Mouse (Mus musculus): ENCODE measurements around the gene Mccc2. TPM values are rescaled to one million over a fixed set of nuclear protein-coding genes. Genes with fewer than 3 reads are reported as not detected.

The Mccc2 gene
- total and polyA plus RNA-seq, 3 experiments, result 4.4 to 7.4 (median 6.8) TPM

GRCm38 (mm10) chr13:99954902-99955590, 60.4 kb downstream of the Mccc2 start:
- Histone ChIP-seq H3K27me3 (ENCODE audit: insufficient read depth, low read length) (0 out of 2 replicates have a peak, but pooled peaks cover 2% of the 10 kb centered on the region), H3K9me3 (replicated peaks) (no peaks in the 10 kb centered on the region), H3K4me1 (ENCODE audit: insufficient read depth, low read depth, low read length) (no peaks in the 10 kb centered on the region), H3K36me3 (replicated peaks) (no peaks in the 10 kb centered on the region), H3K4me3 (ENCODE audit: low read depth, low read length) (no peak overlapping the region)
- DNase-seq (ENCODE audit: low spot score), result no peak
- no peak for TF ChIP-seq GATA2 (IDR thresholded peaks at IDR 0.05; ENCODE audit: borderline replicate concordance, low read depth, low read length)
- ATAC-seq (ENCODE audit: extremely low read depth, insufficient number of reproducible peaks, low FRiP score, poor library complexity, severe bottlenecking), result no peak

DNA sequence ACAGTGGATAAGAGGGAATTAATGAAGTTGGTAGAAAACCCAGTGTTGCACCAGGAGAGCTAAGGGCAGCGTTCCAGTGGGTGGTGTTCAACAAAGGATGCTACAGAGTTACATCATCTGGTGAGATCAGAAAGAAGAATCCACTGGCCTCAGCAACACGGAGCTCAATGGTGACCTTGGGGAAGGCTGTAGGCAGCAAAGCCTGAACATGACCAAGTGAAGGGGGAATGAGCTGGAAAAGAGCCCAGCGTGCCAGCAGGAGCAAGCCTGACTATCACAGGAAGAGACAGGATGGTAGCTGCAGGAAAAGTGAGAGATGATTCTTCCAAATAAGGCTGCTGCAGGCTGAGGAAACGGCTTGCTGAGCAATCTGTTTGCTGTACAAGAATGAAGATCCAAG, 68.0 kb downstream of the Mccc2 start:
- Histone ChIP-seq H3K9me3 (replicated peaks) (peaks cover 7% of the 10 kb centered on the region; the same call in 1 of the 2 replicates), H3K27me3 (ENCODE audit: insufficient read depth, low read length) (no peaks in the 10 kb centered on the region), H3K4me1 (ENCODE audit: insufficient read depth, low read depth, low read length) (no peaks in the 10 kb centered on the region), H3K4me3 (ENCODE audit: low read depth, low read length) (no peak overlapping the region), H3K36me3 (replicated peaks) (no peaks in the 10 kb centered on the region)
- DNase-seq (ENCODE audit: low spot score) (no peak), ATAC-seq (ENCODE audit: extremely low read depth, insufficient number of reproducible peaks, low FRiP score, poor library complexity, severe bottlenecking) (no peak)
- no peak for TF ChIP-seq GATA1 (IDR thresholded peaks at IDR 0.05; ENCODE audit: borderline replicate concordance, low read length)
- no peak for TF ChIP-seq POLR2AphosphoS5 (IDR thresholded peaks at IDR 0.05; ENCODE audit: insufficient replicate concordance, low read depth, low read length)
- TF ChIP-seq CTCF (IDR thresholded peaks at IDR 0.05; ENCODE audit: low read depth, low read length), result no peak
- TF ChIP-seq GATA2 (IDR thresholded peaks at IDR 0.05; ENCODE audit: borderline replicate concordance, low read depth, low read length), result no peak
- TF ChIP-seq TAL1 (conservative IDR thresholded peaks at IDR 0.05; ENCODE audit: low read depth, low read length), result no peak

- H3K36me3 ChIP-seq (replicated peaks), result no peaks in the 10 kb centered on the region
- H3K27me3 ChIP-seq (ENCODE audit: insufficient read depth, low read length), result no peaks in the 10 kb centered on the region
- H3K4me3 ChIP-seq (ENCODE audit: low read depth, low read length), result no peak overlapping the region
- ATAC-seq (ENCODE audit: extremely low read depth, insufficient number of reproducible peaks, low FRiP score, poor library complexity, severe bottlenecking), result no peak
- DNase-seq (ENCODE audit: low spot score), result no peak
- TF ChIP-seq TAL1 (conservative IDR thresholded peaks at IDR 0.05; ENCODE audit: low read depth, low read length), result no peak
- no peak for TF ChIP-seq POLR2AphosphoS5 (IDR thresholded peaks at IDR 0.05; ENCODE audit: insufficient replicate concordance, low read depth, low read length)
- TF ChIP-seq CTCF (IDR thresholded peaks at IDR 0.05; ENCODE audit: low read depth, low read length), result 0 out of 2 replicates have a peak, but pooled peaks have one; percentile 9
- H3K4me1 ChIP-seq (ENCODE audit: insufficient read depth, low read depth, low read length), result no peaks in the 10 kb centered on the region
- peaks cover 7% of the 10 kb centered on the region; the same call in 1 of the 2 replicates for H3K9me3 ChIP-seq (replicated peaks)
These were observed 71.9 kb downstream of the Mccc2 start for GRCm38 (mm10) chr13:99943525-99943924.

DNA sequence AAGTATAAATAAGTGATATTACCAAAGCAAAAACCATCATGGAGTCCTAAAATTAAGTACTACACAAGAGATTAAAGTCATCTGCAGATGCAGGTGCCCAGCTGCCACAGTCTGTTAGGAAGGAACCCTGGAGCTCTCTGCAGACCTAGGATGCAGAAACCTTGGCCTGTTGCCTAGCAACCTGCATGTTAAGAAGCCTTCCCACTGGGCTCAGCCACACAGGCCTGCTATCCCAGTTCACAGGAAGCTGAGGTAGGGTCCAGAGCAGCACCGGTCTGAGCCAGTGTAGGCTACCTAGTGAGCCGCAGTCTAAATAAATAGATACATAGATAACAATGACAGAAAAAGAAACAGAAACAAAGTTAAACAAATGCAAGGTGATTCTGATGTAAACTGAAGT, 74.8 kb downstream of the Mccc2 start:
- ATAC-seq (ENCODE audit: extremely low read depth, insufficient number of reproducible peaks, low FRiP score, poor library complexity, severe bottlenecking) (no peak), DNase-seq (ENCODE audit: low spot score) (no peak)
- no peak for TF ChIP-seq TAL1 (conservative IDR thresholded peaks at IDR 0.05; ENCODE audit: low read depth, low read length)
- TF ChIP-seq CTCF (IDR thresholded peaks at IDR 0.05; ENCODE audit: low read depth, low read length), result no peak
- TF ChIP-seq GATA1 (IDR thresholded peaks at IDR 0.05; ENCODE audit: borderline replicate concordance, low read length), result no peak
- no peak for TF ChIP-seq POLR2AphosphoS5 (IDR thresholded peaks at IDR 0.05; ENCODE audit: insufficient replicate concordance, low read depth, low read length)
- TF ChIP-seq GATA2 (IDR thresholded peaks at IDR 0.05; ENCODE audit: borderline replicate concordance, low read depth, low read length), result no peak
- H3K4me1 ChIP-seq (ENCODE audit: insufficient read depth, low read depth, low read length), result no peaks in the 10 kb centered on the region
- H3K4me3 ChIP-seq (ENCODE audit: low read depth, low read length), result no peak overlapping the region
- H3K27me3 ChIP-seq (ENCODE audit: insufficient read depth, low read length), result no peaks in the 10 kb centered on the region
- peaks cover 7% of the 10 kb centered on the region; the same call in 1 of the 2 replicates for H3K9me3 ChIP-seq (replicated peaks)
- H3K36me3 ChIP-seq (replicated peaks), result no peaks in the 10 kb centered on the region

- DNase-seq (ENCODE audit: low spot score), result no peak
- ATAC-seq (ENCODE audit: extremely low read depth, insufficient number of reproducible peaks, low FRiP score, poor library complexity, severe bottlenecking), result no peak
- TF ChIP-seq CTCF (IDR thresholded peaks at IDR 0.05; ENCODE audit: low read depth, low read length), result no peak
- TF ChIP-seq GATA1 (IDR thresholded peaks at IDR 0.05; ENCODE audit: borderline replicate concordance, low read length), result no peak
- H3K4me1 ChIP-seq (ENCODE audit: insufficient read depth, low read depth, low read length), result no peaks in the 10 kb centered on the region
- no peaks in the 10 kb centered on the region for H3K27me3 ChIP-seq (ENCODE audit: insufficient read depth, low read length)
- H3K9me3 ChIP-seq (replicated peaks), result peaks cover 6% of the 10 kb centered on the region; the same call in 1 of the 2 replicates
- no peak overlapping the region for H3K4me3 ChIP-seq (ENCODE audit: low read depth, low read length)
- H3K36me3 ChIP-seq (replicated peaks), result no peaks in the 10 kb centered on the region
These were observed 76.1 kb downstream of the Mccc2 start for GRCm38 (mm10) chr13:99939320-99939671.

DNA sequence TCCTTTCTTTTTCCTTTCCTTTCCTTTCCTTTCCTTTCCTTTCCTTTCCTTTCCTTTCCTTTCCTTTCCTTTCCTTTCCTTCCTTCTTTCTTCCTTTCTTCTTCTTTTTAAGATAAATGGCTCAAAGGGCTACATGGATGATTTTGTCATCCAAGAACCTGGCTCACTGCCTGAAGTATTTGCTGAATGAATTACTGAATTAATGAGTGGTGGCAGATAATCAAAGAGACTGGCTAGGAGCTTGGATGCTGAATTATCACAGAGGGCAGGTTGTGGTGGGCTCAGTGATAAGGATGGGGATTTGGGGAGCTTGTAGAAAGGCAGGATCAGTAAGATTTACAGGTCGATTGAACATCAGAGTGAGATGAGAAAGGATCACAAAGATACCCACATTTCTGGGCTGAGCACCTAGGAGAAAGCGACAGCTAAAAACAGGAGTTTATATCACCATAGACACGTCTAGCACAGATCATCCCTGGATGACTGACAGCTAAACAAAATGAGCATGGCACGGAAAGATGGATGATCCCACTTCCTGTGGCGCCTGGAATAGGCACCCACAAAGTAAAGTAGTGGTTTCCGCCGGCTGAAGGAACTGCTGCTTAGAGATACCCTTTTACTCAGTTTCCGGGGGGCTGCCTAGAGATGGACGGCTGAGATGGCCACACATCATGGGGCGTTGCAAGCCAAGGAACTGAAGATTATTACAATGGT, 76.7 kb downstream of the Mccc2 start:
- ATAC-seq (ENCODE audit: extremely low read depth, insufficient number of reproducible peaks, low FRiP score, poor library complexity, severe bottlenecking) (no peak), DNase-seq (ENCODE audit: low spot score) (no peak)
- peaks cover 3% of the 10 kb centered on the region; the same call in 1 of the 2 replicates for H3K9me3 ChIP-seq (replicated peaks)
- no peak overlapping the region for H3K4me3 ChIP-seq (ENCODE audit: low read depth, low read length)
- H3K4me1 ChIP-seq (ENCODE audit: insufficient read depth, low read depth, low read length), result no peaks in the 10 kb centered on the region
- TF ChIP-seq CTCF (IDR thresholded peaks at IDR 0.05; ENCODE audit: low read depth, low read length) (no peak), TAL1 (conservative IDR thresholded peaks at IDR 0.05; ENCODE audit: low read depth, low read length) (no peak), GATA1 (IDR thresholded peaks at IDR 0.05; ENCODE audit: borderline replicate concordance, low read length) (no peak), POLR2AphosphoS5 (IDR thresholded peaks at IDR 0.05; ENCODE audit: insufficient replicate concordance, low read depth, low read length) (no peak), GATA2 (IDR thresholded peaks at IDR 0.05; ENCODE audit: borderline replicate concordance, low read depth, low read length) (no peak)
- no peaks in the 10 kb centered on the region for H3K36me3 ChIP-seq (replicated peaks)
- no peaks in the 10 kb centered on the region for H3K27me3 ChIP-seq (ENCODE audit: insufficient read depth, low read length)
